Mouse (Mus musculus): ENCODE data around the gene Cand1. TPM values are rescaled to one million over a fixed set of nuclear protein-coding genes. Genes with fewer than 3 reads are reported as not detected.

The Cand1 gene
- 10 to 100 TPM; 90.8 to 91.6 TPM for polyA plus RNA-seq (2017; shearing (Covaris generic))

GRCm38 (mm10) chr10:119239969-119240721, at the start of gene Cand1:
Cand1 (minus strand) TSS chr10:119240055.

Other genes with a start within 250 kb of the Cand1 start
- gene Grip1, start 213.8 kb upstream of the Cand1 start, polyA plus RNA-seq (2017; shearing (Covaris generic)), result 1 to 10 TPM in 1 of 2 experiments, under 1 TPM in 1; 0.18 to 1.5 TPM